Mouse (Mus musculus) forebrain, embryonic 16.5 days (tissue): ENCODE measurements around the gene Ino80b. TPM values are rescaled to one million over a fixed set of nuclear protein-coding genes. Genes with fewer than 3 reads are reported as not detected.

Experiments
- ATAC-seq: fragments of 200-750 bp; cut with Nextera tagmentation; 2 replicates; pipeline ENCODE4 v1.8.0; 2017; ENCODE audit warnings: mild to moderate bottlenecking, moderate library complexity
- H3K27ac ChIP-seq: fragments of 300-500 bp; sonication (generic); 2 replicates; pipeline ENCODE4 v1.5.1; 2014; ENCODE audit warnings: low read length, control low read depth
- H3K27me3 ChIP-seq: fragments of 300-500 bp; sonication (generic); replicated peaks from 2 replicates; pipeline ENCODE4 v1.6.1; 2014; ENCODE audit warnings: low read length; ENCODE audit not compliant: control insufficient read depth, insufficient read depth
- H3K36me3 ChIP-seq: fragments of 300-500 bp; sonication (generic); 2 replicates; pipeline ENCODE4 v1.6.1; 2014; ENCODE audit not compliant: control insufficient read depth, insufficient read depth
- H3K4me1 ChIP-seq: fragments of 300-500 bp; sonication (generic); replicated peaks from 2 replicates; pipeline ENCODE4 v1.6.1; 2014; ENCODE audit warnings: low read length; ENCODE audit not compliant: control insufficient read depth, insufficient read depth
- H3K4me2 ChIP-seq: fragments of 300-500 bp; sonication (generic); 2 replicates; pipeline ENCODE4 v1.6.1; 2014; ENCODE audit warnings: mild to moderate bottlenecking, low read length, control low read depth
- H3K4me3 ChIP-seq: fragments of 300-500 bp; sonication (generic); replicated peaks from 2 replicates; pipeline ENCODE4 v1.5.1; 2014; ENCODE audit warnings: mild to moderate bottlenecking, low read length, control low read depth
- H3K9ac ChIP-seq: fragments of 300-500 bp; sonication (generic); replicated peaks from 2 replicates; pipeline ENCODE4 v1.6.1; 2014; ENCODE audit warnings: low read depth, low read length, control low read depth
- H3K9me3 ChIP-seq: fragments of 300-500 bp; sonication (generic); 2 replicates; pipeline ENCODE4 v1.6.1; 2016; ENCODE audit warnings: low read length; ENCODE audit not compliant: control insufficient read depth
- WGBS: fragments of 180-500 bp; shearing (Covaris S2); extraction: QIAGEN DNeasy Blood & Tissue Kit; methylation state at CpG from one replicate; pipeline ENCODE4 v1.1.7; 2014; 5-methylcytosine and 5-hydroxymethylcytosine counted together
- polyA plus RNA-seq: library from polyadenylated mRNA; unstranded; fragments of >200 nt; fragmentation: Nextera tagmentation; extraction: Ambion mirVana; gene quantifications from 2 replicates; pipeline ENCODE4 v1.2.1, GENCODE M21; 2015

The Ino80b gene
- polyA plus RNA-seq, 1 experiment from 2014 or later, result 14.4 TPM

GRCm38 (mm10) chr6:83122961-83123360 is 2.3 kb downstream of the Ino80b start:
- H3K36me3 ChIP-seq, result peaks cover 7% of the 10 kb centered on the region; the same call in 1 of the 2 replicates
- no peak for ATAC-seq
- no peaks in the 10 kb centered on the region for H3K27me3 ChIP-seq
- H3K9me3 ChIP-seq, result no peaks in the 10 kb centered on the region
- WGBS, result 80% methylated on average over 5 of the region's 5 CpGs
- no peak overlapping the region for H3K27ac ChIP-seq
- H3K4me1 ChIP-seq, result peaks cover 38% of the 10 kb centered on the region
- peak overlapping the region; percentile 1; the same call in 1 of the 2 replicates for H3K9ac ChIP-seq
- no peak overlapping the region for H3K4me3 ChIP-seq
- peak overlapping the region; percentile 98; the same call in 1 of the 2 replicates for H3K4me2 ChIP-seq

GRCm38 (mm10) chr6:83121863-83122710 is 3.1 kb downstream of the Ino80b start:
- Histone ChIP-seq H3K4me1 (peaks cover 40% of the 10 kb centered on the region), H3K9ac (peak overlapping the region; percentile 96), H3K27ac (peak overlapping the region; percentile 98), H3K36me3 (peaks cover 9% of the 10 kb centered on the region; the same call in 1 of the 2 replicates), H3K9me3 (no peaks in the 10 kb centered on the region), H3K27me3 (no peaks in the 10 kb centered on the region), H3K4me2 (peak overlapping the region; percentile 98), H3K4me3 (peak overlapping the region; percentile 86)
- WGBS, result 1% methylated on average over 52 of the region's 52 CpGs
- peak; percentile 49 for ATAC-seq

GRCm38 (mm10) chr6:83120930-83121862 is 4.0 kb downstream of the Ino80b start, which contains the start of gene Wbp1:
Gene Wbp1, minus strand, starts transcription at chr6:83121559.
- H3K27me3 ChIP-seq, result no peaks in the 10 kb centered on the region
- H3K36me3 ChIP-seq, result peaks cover 13% of the 10 kb centered on the region; the same call in 1 of the 2 replicates
- under 1% methylated on average over 38 of the region's 38 CpGs for WGBS
- peaks cover 48% of the 10 kb centered on the region for H3K4me1 ChIP-seq
- peak within 1 kb of the TSS; percentile 98 for H3K27ac ChIP-seq
- peak within 1 kb of the TSS; percentile 97 for H3K9ac ChIP-seq
- peak within 1 kb of the TSS; percentile 98 for H3K4me2 ChIP-seq
- H3K4me3 ChIP-seq, result peak within 1 kb of the TSS; percentile 86
- no peaks in the 10 kb centered on the region for H3K9me3 ChIP-seq
- ATAC-seq, result peak; percentile 96

- H3K36me3 ChIP-seq, result peaks cover 13% of the 10 kb centered on the region; the same call in 1 of the 2 replicates
- H3K4me1 ChIP-seq, result peaks cover 55% of the 10 kb centered on the region
- no peak overlapping the region for H3K27ac ChIP-seq
- ATAC-seq, result no peak
- H3K9me3 ChIP-seq, result no peaks in the 10 kb centered on the region
- peak overlapping the region; percentile 97 for H3K9ac ChIP-seq
- no peaks in the 10 kb centered on the region for H3K27me3 ChIP-seq
- WGBS, result 86% methylated on average over 7 of the region's 7 CpGs
- no peak overlapping the region for H3K4me3 ChIP-seq
- H3K4me2 ChIP-seq, result peak overlapping the region; percentile 79
Observed at GRCm38 (mm10) chr6:83119734-83120051, 5.5 kb downstream of the Ino80b start.

- H3K36me3 ChIP-seq, result peaks cover 13% of the 10 kb centered on the region; the same call in 1 of the 2 replicates
- no peak overlapping the region for H3K27ac ChIP-seq
- no peak overlapping the region; the same call in 1 of the 2 replicates for H3K4me2 ChIP-seq
- ATAC-seq, result no peak
- H3K4me1 ChIP-seq, result peaks cover 54% of the 10 kb centered on the region
- WGBS, result 83% methylated on average over 14 of the region's 14 CpGs
- no peaks in the 10 kb centered on the region for H3K9me3 ChIP-seq
- no peak overlapping the region; the same call in 1 of the 2 replicates for H3K9ac ChIP-seq
- H3K4me3 ChIP-seq, result no peak overlapping the region
- H3K27me3 ChIP-seq, result no peaks in the 10 kb centered on the region
Observed at GRCm38 (mm10) chr6:83118825-83119733, 6.2 kb downstream of the Ino80b start.

GRCm38 (mm10) chr6:83118369-83118768 is 6.9 kb downstream of the Ino80b start:
- Histone ChIP-seq H3K27me3 (no peaks in the 10 kb centered on the region), H3K36me3 (peaks cover 13% of the 10 kb centered on the region; the same call in 1 of the 2 replicates), H3K27ac (no peak overlapping the region), H3K4me1 (peaks cover 47% of the 10 kb centered on the region), H3K9me3 (no peaks in the 10 kb centered on the region), H3K4me2 (no peak overlapping the region), H3K9ac (no peak overlapping the region), H3K4me3 (no peak overlapping the region)
- ATAC-seq, result no peak
- 78% methylated on average over 11 of the region's 11 CpGs for WGBS

GRCm38 (mm10) chr6:83117616-83118015 is 7.6 kb downstream of the Ino80b start:
- Histone ChIP-seq H3K9me3 (no peaks in the 10 kb centered on the region), H3K36me3 (peaks cover 13% of the 10 kb centered on the region; the same call in 1 of the 2 replicates), H3K9ac (no peak overlapping the region), H3K27ac (no peak overlapping the region), H3K4me1 (peaks cover 41% of the 10 kb centered on the region), H3K4me3 (no peak overlapping the region), H3K27me3 (no peaks in the 10 kb centered on the region), H3K4me2 (no peak overlapping the region)
- WGBS, result 91% methylated on average over 13 of the region's 13 CpGs
- ATAC-seq, result no peak

- ATAC-seq, result no peak
- H3K27ac ChIP-seq, result no peak overlapping the region
- 83% methylated on average over 4 of the region's 4 CpGs for WGBS
- H3K9me3 ChIP-seq, result no peaks in the 10 kb centered on the region
- H3K4me2 ChIP-seq, result no peak overlapping the region
- peaks cover 13% of the 10 kb centered on the region; the same call in 1 of the 2 replicates for H3K36me3 ChIP-seq
- no peak overlapping the region for H3K9ac ChIP-seq
- H3K4me1 ChIP-seq, result peaks cover 37% of the 10 kb centered on the region
- H3K4me3 ChIP-seq, result no peak overlapping the region
- no peaks in the 10 kb centered on the region for H3K27me3 ChIP-seq
Observed at GRCm38 (mm10) chr6:83117165-83117438, 8.1 kb downstream of the Ino80b start.
